Mouse (Mus musculus): Measurements from ENCODE around the gene Zfp933.
A peak's percentile ranks its signal among the peaks of the same experiment; 100 is the strongest.
"Not testable (repeated sequence)": the region's sequence is repeated elsewhere in the genome, so short reads cannot be mapped to it uniquely, and the experiment has no call there.

The Zfp933 gene

GRCm38 (mm10) chr4:147847614-147848583, at the start of gene Zfp933:
Gene Zfp933, minus strand, starts transcription at chr4:147848366.
- DNase-seq (ENCODE audit: low spot score in 2 of 2), result peak; percentile 35 to 56

- no peak for DNase-seq (ENCODE audit: low spot score in 2 of 2)
Observed at GRCm38 (mm10) chr4:147897348-147897747, 49.2 kb upstream of the Zfp933 start.

- no peak for DNase-seq (ENCODE audit: low spot score in 2 of 2)
Observed at GRCm38 (mm10) chr4:147896411-147896810, 48.2 kb upstream of the Zfp933 start.

- DNase-seq (ENCODE audit: low spot score in 2 of 2), result no peak
Observed at GRCm38 (mm10) chr4:147895815-147896330, 47.7 kb upstream of the Zfp933 start.

- no peak for DNase-seq (ENCODE audit: low spot score in 2 of 2)
Observed at GRCm38 (mm10) chr4:147890341-147890740, 42.2 kb upstream of the Zfp933 start.

- no peak for DNase-seq (ENCODE audit: low spot score in 2 of 2)
Observed at GRCm38 (mm10) chr4:147888237-147888636, 40.1 kb upstream of the Zfp933 start.

GRCm38 (mm10) chr4:147887277-147887676, 39.1 kb upstream of the Zfp933 start:
- no peak for DNase-seq (ENCODE audit: low spot score in 2 of 2)

- DNase-seq (ENCODE audit: low spot score in 2 of 2), result no peak
Observed at GRCm38 (mm10) chr4:147886158-147886557, 38.0 kb upstream of the Zfp933 start.

GRCm38 (mm10) chr4:147884138-147884537, 36.0 kb upstream of the Zfp933 start:
- no peak for DNase-seq (ENCODE audit: low spot score in 2 of 2)

GRCm38 (mm10) chr4:147883041-147883440, 34.9 kb upstream of the Zfp933 start:
- no peak for DNase-seq (ENCODE audit: low spot score in 2 of 2)

- no peak for DNase-seq (ENCODE audit: low spot score in 2 of 2)
Observed at GRCm38 (mm10) chr4:147881792-147882191, 33.6 kb upstream of the Zfp933 start.

GRCm38 (mm10) chr4:147879865-147880264, 31.7 kb upstream of the Zfp933 start:
- DNase-seq (ENCODE audit: low spot score in 2 of 2), result no peak

- no peak for DNase-seq (ENCODE audit: low spot score in 2 of 2)
Observed at GRCm38 (mm10) chr4:147879456-147879855, 31.3 kb upstream of the Zfp933 start.

GRCm38 (mm10) chr4:147878537-147878936, 30.4 kb upstream of the Zfp933 start:
- no peak for DNase-seq (ENCODE audit: low spot score in 2 of 2)

GRCm38 (mm10) chr4:147875852-147876575, 27.8 kb upstream of the Zfp933 start:
- no peak for DNase-seq (ENCODE audit: low spot score in 2 of 2)

- DNase-seq (ENCODE audit: low spot score in 2 of 2), result no peak
Observed at GRCm38 (mm10) chr4:147869238-147869637, 21.1 kb upstream of the Zfp933 start.

- DNase-seq (ENCODE audit: low spot score in 2 of 2), result peak; percentile 82 to 94
Observed at GRCm38 (mm10) chr4:147868450-147869031, 20.4 kb upstream of the Zfp933 start, which contains the start of the genes Miip and Fv1. Gene Miip, minus strand, starts transcription at chr4:147868816. Gene Fv1, plus strand, starts transcription at chr4:147868979.

GRCm38 (mm10) chr4:147867563-147868449, 19.6 kb upstream of the Zfp933 start:
- DNase-seq (ENCODE audit: low spot score in 2 of 2), result no peak

- DNase-seq (ENCODE audit: low spot score in 2 of 2), result not testable (repeated sequence)
Observed at GRCm38 (mm10) chr4:147866793-147867192, 18.6 kb upstream of the Zfp933 start.

- DNase-seq (ENCODE audit: low spot score in 2 of 2), result no peak
Observed at GRCm38 (mm10) chr4:147866056-147866455, 17.9 kb upstream of the Zfp933 start.

- DNase-seq (ENCODE audit: low spot score in 2 of 2), result no peak
Observed at GRCm38 (mm10) chr4:147865651-147866050, 17.5 kb upstream of the Zfp933 start.
